Mouse (Mus musculus) frontal cortex, adult (tissue): Measurements from ENCODE around the gene Ezr.
"Not testable (repeated sequence)": the region's sequence is repeated elsewhere in the genome, so short reads cannot be mapped to it uniquely, and the experiment has no call there.

ENCODE experiments used
- ATAC-seq: cut with Nextera tagmentation; 2 replicates; pipeline ENCODE4 v1.9.2; 2017; ENCODE audit warnings: mild to moderate bottlenecking, moderate library complexity, mixed read lengths; ENCODE audit not compliant: low TSS enrichment

Gene Ezr

DNA sequence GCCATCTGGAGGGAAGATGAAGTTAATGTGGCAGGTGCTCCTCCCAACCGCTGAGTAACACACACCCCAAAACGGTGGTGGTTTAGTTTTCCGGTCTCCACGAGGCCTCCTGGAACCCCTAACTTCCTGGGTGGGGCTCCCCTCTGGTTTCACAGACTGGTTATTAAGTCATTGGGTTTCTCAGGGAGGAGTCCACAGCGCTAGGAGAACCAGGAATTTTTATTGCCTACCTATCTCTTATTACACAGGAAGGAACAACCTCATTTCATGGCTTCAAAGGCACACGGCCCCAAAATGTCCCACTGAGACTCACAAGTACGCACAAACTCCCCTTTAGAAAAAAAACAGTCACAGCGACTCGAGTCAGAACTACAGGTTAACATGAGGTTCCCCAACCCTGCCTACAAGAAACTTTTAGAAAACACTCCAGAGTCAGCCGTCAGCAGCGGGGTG is 38.8 kb downstream of the Ezr start:
- ATAC-seq = no peak

DNA sequence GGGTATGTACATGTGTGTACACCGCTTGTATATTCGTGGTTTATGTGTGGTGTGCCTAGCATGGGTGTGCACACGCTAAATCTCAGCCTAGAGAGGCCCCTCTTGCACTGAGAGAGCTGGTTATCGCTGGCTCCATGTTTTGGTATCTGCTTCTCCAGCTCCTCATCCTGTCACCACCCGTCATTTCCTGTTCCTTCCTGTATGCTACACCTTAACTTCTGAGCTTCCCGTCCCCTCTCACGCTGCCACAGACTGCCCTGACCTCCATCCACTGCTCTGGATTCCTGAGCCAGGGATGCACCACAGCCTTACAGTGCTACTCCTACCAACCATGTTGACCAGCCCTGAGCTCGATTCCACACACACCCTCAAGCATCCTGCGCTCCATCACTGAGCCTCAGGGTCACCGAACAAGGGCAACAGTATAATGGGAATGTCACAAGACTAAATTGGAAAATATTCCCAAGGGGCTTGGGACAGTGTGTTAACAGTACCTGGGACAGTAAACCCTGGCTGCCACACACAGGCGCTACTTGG is 39.5 kb downstream of the Ezr start:
- ATAC-seq = no peak

DNA sequence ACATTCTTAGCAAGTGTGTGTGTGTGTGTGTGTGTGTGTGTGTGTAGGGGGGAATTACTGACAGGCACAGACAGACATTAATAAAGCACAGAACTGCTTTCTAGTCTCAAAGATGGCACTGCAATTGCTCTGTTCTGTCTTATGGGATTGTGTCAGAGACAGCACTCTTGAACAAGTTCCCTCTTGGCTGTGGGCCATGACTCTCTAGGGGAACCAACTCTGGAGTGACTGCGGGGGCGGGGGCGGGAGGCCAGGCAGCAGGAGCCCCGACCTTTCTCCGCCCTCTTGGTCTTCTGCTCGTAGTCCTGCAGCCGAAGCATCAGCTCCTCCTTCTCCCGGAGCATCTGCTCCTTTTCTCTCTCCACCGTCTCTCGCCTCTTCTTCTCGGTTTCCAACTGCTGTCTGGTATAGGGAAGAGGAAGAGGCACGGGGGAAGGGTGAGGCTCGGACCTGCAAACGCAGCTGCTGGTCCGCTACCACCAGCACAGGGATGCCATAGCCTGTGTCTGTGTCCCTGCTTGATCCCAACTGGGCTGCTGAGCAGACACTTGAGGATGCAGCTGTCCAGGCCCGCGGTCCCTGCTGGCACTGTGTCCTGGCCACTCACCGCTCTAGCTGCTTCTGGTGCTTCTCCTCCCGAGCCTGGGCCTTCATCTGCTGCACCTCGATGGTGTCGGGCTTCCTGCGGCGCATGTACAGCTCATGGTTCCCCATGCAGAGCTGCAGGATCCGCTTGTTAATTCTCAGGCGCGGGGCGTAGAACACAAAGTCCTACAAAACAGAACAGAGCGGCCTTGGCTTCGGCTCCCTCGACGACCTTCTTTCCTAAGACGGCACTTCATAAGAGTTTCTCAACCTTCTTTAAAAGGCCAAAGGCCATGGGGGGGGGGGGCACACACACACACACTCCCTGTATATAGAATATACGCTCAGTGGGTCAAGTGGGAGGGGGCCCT is 40.2 kb downstream of the Ezr start:
- ATAC-seq = peak; percentile 50

DNA sequence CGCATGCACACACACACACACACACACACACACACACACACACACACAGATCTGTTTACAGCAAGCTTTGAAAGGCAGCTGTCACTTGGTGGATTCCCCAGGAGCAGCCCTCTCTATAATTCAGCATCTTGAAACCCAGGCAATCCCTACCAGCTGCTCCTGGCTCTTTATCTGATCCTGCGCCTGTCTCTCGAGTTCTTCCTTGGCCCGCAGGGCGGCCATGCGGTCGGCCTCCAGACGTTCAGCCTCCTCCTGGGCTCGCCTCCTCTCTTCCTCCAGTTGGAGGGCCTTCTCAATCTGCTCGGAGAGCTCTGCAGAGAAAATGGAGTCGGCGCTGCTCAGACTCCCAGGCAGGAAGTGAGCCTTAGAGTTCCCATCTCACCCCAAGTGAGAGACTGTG is 41.3 kb downstream of the Ezr start:
- ATAC-seq = no peak

DNA sequence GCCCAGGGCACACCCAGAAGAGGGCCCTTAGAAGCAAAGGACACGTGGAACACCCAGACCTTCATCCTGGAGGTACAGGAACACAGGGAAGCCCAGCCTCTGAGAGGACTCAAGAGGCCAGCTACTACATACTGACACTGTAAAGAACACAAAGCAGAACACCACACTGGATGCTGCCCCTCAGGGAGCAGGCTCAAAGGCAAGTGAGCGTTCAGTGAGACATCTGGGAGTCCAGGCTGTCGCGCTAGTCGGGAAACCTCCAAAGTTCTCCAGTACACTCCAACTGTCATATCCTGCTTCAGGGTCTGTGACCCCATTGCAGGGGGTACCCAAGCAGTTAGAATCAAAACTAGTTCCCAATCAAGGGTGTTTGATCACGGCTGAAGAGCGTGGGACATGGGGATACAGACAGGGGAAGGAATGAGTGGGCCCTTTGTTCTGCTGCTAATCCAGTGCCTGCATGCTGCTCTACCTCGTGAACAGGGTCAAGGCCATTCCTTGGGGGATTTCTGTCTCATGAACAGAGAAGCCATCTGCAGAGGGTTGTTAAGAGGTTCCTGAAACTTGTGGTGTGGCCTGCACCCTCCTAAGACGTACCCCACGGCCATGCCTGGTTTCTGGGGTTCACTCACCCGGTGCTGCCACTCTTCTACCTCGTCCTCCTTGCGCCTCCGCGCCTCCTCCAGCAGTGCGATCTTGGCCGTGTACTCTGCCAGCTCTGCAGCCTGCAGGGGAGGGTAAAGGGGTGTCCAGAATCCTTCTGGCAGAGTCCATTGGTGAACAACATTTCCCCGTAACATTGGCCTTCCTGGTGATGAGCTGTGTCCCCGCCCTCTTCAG is 42.0 kb downstream of the Ezr start:
- no peak for ATAC-seq

DNA sequence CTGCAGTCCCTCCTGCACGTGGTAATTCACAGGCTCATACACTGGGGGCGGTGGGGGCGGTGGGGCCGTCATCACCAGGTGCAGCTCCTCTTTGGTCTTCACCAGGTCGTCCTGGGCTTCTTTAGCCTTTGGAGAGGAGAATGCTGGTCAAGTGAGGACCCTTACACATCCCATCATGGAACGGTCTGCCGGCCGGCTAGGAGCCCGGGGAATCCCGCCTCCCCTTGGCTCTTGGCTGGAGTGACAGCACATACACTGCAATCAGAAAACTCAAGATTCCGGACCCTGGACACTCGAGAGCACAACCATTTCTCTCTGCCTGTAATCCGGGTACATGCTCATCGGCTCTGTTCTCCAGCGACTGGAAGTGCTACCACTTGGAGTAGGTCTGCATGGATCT is 42.8 kb downstream of the Ezr start:
- no peak for ATAC-seq

DNA sequence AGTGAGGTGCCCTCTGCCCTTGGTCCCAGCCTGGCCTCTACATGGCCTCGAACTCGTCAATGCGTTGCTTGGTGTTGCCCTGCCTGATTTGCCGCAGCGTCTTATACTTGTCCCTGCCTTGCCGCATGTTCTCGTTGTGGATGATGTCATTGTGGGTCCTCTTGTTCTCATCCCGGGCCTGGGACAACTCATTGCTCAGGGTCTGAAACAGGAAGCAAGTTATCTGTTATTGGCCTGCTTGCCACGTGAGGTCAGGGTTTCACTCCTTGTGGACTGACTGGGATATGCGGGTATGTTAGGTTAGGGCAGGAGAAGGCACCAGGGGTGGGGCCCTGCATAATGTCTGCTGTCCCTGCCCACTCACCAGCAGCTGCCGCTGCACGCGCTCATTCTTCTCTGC is 43.3 kb downstream of the Ezr start:
- no peak for ATAC-seq

DNA sequence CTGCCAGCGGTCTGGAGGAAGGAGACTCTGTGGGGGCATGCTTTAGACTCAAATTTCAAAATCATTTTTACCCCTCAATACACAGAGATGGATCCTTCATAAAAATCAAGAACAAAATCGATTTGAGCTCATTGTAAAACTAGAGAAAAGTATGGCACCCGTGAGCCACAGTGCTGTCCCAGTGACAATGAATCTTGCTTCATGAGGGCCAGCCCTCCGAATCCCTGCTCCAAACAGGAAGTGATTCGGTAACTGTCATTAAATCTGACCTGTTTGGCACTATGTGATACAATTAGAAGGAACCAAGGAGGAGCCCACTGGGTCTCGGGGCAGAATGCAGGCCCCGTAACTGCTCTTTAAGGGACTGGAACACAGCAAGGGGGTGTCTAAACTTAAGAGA is 43.7 kb downstream of the Ezr start:
- ATAC-seq = no peak

DNA sequence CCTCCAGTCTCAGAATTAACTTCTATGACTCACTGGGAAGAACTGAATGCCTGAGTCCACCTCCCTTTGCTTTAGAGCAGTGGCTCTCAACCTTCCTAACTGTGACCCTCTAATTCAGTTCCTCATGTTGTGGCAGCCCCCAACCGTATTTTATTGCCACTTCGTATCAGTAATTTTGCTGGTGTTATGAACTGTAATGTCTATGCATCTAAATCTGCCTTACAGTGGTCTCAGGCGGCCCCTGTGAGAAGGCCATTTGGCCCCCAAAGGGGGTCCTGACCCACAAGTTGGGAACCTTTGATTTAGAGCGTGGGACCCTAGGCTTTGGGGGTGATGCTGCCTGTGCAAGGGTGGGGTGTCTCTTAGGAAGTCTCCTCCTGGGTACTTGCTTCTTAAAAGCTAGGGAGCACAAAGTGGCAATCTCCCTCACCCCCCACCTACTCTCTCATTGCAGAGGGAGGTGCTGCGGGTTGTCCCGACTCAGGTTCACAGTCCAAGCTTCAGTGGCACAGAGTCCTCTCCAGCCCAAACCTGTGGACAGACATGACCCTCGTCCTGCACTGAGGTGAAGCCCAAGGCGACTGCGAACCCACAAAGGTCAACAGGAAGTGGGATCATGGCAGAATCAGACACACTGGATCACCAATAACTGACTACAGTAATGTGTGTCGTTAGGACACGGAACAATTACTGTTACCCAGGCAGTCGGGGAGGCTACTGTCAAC is 45.1 kb downstream of the Ezr start:
- ATAC-seq = no peak

DNA sequence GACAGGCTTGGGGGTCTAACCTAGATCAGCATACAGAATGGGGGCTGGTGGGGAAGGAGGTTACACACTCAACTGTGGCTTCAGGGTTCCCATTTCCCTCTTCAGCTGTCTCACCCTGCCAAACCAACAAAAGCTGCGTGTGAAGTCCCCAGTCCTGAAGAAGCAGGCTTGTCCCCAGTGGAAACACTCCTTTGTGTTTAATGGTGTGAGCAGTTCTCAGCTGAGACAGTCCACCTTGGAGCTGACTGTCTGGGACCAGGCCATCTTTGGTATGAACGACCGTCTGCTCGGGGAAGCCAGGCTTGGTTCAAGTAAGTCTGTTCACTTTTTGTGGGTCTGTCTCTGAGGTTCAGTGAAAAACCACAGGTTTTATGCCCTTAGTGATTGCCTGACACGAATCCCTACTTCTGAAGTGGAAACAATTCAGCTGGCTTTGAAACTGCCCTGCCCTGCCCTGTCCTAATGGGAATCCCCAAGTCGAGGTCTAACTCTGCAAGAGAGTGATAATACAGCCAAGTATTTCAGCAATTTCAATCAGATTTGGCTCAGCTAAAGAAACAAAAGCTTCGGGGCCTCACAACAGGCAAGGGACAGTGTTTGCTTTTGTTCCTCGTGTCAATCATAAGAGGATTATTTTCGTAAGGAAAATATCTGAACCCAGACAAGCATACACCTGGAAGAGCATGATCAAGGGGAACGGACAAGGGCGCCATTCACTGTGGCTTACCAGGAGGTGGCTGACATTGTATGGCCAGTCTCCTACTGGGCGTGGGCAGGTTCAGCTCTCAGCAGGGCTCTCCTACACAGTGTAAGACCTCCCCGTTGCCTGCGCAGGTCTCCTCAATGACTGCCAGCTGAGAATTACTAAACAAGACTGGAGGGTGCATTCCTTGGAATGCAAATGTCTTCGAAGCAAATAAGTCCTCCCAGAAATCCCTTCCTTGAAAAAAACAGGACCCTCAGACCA is 46.0 kb downstream of the Ezr start:
- no peak for ATAC-seq

DNA sequence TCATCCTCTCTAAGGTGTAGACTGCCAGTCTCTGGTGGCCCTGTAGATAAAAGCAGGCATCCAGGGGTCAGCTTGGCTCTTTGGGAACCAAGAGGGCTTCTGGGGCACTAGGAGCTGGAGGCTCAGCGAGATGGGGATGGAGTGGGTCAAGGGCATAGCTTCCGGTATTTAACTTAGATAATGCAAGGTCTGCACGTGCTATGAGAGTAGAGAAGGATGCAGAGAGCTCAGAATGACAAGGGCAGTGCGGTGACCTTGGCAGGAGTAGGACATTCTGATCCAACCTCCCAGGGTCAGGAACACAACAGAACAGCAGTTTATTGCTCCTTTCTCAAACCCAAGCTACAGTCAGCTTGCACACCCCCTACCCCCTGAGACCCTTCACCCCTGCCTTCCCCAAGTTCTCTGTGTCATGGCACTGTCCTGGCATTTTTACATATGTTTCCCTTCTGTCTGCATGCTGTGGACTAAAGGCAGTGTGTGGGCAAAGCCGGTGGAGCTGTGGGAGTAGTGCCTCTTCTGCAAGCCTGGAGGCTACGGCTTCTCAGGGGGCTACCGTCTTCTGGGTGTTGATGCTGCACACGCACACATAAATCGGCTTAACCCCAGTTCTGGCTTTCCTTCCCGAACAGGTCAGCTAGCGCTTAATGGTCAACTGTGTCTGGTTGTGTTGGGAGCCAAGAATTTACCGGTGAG is 47.7 kb downstream of the Ezr start:
- ATAC-seq = no peak

DNA sequence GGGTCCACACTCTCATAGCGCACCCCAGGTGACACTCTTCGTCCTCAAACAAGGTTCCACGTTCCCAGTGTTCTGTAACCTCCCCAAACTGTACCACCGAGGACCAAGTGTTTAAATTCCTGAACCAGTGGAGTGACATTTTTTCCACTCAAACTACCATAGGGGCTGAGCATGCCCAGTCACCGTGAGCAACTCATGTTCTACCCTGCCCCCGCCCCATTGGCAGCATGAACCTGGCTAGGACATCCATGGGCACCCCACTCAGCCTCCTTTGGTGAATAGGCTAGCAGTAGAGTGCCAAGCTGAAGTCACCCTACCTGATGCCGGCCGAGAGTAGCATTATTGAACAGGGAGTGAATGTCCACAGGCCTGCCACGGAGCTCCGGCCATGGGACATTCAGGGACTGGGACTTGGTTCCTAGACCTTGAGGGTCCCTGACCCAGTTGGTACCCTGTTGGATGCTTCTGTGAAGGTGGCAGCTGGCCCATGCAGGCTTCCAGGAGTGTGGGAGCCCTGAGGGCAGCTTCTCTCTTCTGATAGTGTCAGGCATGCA is 49.2 kb downstream of the Ezr start:
- ATAC-seq = no peak

DNA sequence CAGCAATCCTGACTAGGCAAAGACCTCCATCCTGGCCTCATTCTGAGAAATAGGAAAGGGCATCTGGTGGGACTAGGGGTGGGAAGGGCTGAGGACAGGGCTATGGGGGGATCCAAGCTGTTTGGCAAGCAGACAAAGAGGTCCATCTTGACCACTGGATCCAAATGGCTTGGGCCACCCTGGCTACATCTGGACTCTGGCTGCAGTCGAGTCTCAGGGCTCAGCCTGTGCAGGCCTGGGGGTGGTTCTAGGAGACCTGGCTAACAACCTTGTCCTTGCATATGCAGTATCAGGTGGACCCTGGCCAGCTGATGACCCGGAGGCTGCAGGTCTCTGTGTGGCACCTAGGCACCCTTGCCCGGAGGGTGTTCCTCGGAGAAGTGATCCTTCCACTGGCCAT is 49.9 kb downstream of the Ezr start:
- ATAC-seq = no peak

DNA sequence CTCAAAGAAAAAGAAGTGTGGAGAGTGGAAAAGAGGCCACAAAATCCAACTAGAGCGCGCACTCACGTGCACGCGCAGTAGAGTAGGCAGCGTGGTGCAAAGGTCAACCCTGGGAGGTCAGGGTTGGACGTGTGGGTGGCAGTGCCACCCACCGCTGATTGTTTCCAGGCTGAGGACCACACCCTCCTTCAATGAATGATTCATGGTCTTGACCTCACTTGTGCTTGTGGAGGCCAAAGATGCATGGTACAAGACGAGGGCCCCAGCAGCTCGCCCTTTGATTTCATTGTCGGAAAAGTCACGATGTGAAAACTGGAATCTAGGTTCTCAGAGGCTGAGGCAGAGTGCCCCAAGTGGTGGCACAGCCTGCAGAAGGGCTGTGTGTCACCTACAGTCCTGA is 51.0 kb downstream of the Ezr start:
- no peak for ATAC-seq

DNA sequence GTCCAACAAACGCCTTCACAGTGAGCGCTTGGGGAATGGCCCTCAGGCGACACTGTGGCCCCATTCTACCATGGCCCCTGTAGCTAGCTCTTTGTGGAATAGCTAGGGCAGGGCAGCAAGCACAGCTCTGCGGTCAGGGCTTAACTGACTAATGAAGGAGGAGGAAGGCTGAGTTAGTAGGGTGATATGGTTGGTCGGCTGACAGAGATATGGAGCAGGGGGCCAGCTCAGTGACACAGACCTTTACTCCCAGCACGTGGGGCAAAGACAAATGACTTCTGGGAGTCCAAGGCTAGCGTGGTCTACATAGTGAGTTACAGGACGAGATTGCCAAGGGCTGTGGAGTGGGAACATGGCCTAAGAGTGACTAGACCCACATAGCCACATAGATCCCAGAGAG is 51.5 kb downstream of the Ezr start:
- no peak for ATAC-seq

DNA sequence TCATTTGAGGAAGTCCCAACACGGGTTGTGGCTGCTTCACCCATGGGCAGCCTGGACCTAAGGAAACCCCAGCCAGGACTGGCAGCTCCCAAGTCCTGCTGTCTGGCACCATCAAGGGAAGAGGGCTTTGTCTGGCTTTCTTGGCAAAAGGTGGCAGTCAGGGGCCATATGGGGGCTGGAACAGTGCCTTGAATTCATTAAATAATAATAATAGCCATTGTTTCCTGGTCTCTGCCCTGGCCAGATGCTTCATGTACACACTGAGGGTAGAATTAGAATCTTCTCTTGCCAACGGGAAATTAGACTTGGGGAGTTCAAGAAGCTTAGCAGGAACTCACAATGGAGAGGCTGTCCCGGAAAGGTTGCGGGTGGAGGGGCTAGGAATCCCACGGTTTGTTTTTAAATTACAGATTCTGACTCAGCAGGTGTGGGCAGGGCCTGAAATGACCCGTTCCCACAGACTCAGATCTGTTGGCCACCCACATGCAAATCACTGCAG is 53.3 kb downstream of the Ezr start:
- no peak for ATAC-seq

DNA sequence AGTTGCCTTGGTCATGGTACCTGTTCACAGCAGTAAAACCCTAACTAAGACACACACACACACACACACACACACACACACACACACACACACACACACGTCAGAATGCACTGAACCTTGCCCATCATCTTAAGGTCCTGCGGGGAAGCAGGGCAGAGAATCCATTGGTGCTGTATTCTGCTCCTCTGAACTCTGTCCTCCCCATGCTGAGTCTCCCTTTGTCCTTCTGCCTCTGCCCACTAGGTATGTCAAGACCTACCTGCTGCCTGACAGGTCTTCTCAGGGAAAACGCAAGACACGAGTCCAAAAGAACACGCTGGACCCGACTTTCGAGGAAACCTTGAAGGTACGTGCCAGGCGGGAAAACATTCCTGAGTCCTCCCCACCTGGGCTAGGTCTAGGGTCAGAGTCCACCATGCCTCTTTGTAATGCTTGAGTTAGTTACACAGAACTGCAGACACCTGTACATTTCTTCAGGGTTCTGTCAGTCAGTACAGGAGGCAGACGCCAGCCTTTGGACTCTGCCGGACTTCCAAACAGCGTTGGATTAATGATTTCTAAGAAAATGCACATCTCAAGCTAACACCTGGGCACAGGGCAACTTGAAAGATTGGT is 54.5 kb downstream of the Ezr start:
- no peak for ATAC-seq

DNA sequence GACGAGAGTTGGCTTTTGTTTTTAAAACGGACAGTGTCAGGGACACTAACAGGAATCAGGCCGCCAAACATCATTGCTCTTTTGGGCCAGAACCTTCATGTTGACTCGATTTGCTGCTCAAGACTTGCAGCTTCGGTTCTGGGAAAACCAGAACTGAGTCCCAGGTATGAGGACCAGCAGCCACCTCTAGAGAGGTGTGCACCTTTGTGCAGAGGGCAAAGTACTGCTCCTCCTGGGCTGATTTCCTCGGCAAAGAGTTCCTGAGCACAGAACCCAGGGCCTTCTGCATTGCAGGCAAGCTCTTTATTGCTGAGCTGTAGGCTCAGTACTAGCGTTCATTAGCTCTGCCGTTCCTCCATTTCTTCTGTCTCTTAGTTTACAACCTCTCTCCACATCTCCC is 68.6 kb downstream of the Ezr start:
- not testable (repeated sequence) for ATAC-seq

DNA sequence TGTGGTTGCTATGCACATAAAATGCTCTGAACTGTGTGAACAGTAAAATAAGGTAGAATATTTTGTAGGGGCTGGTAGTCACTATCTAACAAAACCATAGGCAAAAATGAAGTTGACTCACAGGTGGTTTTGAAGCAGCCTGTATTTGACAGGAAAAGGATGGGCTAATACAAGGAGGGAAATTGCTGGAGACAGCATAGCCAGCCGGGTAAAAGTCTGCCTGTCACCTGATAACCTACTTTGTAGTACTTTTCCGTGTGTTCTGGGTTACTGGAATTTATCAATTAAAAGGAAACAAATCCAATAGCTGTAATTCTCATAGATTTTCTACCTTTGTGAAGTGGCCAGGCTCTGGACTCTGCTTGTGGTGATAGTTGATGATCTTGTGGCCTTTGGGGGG is 69.1 kb downstream of the Ezr start:
- not testable (repeated sequence) for ATAC-seq
